Mouse (Mus musculus) cerebellum, postnatal 36 days (tissue): ENCODE measurements around the gene Tsr2.

Experiments used
- DNase-seq, 2 experiments: peaks; one replicate each; pipeline ENCODE4 v3.0.0; 2021 to 2022; ENCODE audit warnings: mixed read lengths in 2 of 2

Gene Tsr2

DNA sequence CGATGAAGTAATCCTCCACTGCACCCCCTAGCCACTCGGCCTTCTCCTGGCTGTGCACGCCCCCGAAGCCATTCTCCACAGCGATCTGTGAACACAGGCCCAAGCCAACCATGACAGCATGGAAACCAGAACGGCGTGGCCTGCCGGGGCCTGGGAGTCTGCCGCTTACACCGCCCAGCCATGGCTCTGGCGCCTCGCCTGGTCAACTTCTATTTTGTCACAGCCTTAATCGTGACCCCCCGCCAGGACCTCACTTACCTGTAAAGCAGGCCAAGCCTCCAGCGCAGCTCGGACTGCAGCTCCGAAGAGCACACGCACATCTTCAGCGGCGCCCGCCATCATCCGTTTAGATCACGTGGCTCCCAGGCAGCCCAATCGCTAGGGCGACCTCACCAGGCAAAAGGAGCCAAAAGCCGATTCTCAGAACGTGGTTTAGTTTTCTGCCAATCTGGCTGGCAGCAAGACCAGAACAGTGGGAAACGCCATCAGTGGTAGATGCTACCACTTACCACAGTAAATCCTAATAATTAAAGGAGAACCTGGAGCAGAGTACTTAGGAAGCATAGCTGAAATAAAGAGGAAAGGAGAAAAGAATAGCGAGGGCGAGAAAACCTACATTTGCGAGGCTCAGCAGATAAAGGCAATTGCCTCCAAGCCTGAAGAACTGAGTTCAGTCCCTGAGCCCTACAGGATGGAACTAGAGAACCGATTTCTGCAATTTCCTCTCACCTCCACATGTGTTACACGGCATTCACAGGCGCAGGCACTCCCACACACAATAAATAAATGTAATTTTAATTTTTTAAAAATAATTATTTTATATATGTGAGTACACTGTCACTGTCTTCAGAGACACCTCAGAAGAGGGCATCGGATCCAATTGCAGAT, at the start of gene Tsr2:
Gene Tsr2 (minus strand): TSS at position 373 of the 888 bp plus-strand sequence.
- DNase-seq: peak; percentile 75 to 77

- peak in 1 of 2 experiments; percentile 2 for DNase-seq
Measured at GRCm38 (mm10) chrX:151132785-151133184, 36.4 kb upstream of the Tsr2 start.

- no peak for DNase-seq
Measured at GRCm38 (mm10) chrX:151130493-151130892, 34.1 kb upstream of the Tsr2 start.

DNA sequence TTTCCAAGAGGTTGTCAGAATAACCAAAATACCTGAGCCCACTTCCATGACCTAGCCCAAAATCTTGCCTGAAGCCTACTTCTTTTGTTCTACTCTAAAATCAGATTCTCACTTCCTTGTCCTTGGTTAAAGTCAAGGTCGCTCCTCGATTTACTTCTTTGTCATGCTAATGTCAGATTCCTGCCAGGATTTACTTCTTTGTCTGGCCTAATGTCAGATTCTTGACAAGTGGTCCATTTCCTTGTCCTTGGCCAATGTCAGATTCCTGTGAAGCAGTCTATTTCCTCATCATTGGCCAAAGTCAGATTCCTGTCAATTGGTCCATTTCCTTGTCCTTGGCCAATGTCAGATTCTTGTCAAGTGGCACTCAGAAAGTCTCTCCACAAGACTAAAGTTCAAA, 27.6 kb upstream of the Tsr2 start:
- no peak for DNase-seq

- DNase-seq: no peak
Measured at GRCm38 (mm10) chrX:151117432-151117831, 21.1 kb upstream of the Tsr2 start.

GRCm38 (mm10) chrX:151116795-151117194, 20.5 kb upstream of the Tsr2 start:
- peak; percentile 41 to 43 for DNase-seq

DNA sequence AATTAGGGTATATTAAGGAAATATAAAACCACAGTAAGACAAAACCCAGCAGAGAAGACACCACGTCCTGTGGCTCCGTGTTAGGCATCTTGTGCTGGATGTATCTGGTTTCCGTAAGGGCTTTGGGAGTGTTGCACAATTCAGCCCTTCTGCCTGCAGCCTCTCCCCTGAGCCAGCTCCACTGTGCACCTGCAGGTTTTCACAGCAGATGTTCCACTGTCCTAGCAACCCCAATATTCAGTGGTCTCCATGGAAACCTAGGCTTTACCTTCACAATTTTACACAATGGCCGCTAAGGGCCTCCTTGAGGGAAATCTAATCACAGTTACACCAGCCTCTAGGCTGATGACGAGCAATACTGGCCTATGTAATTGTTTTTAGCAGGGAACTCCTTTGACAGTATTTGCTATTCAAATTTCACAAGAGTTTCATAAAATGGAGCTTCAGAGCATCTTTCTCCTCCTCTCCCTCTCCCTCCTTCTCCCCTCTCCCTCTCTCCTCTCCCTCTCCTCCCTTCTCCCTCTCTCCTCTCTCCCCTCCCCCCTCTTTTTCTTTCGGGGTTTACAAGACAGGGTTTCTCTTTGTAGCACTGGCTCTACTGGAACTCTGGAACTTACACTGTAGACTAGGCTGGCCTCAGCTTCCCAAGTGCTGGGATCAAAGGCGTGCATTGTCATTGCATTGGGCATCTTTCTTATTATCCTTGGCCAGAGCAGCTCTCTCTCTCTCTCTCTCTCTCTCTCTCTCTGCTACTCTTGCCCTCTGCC, 11.1 kb upstream of the Tsr2 start:
- DNase-seq: no peak

DNA sequence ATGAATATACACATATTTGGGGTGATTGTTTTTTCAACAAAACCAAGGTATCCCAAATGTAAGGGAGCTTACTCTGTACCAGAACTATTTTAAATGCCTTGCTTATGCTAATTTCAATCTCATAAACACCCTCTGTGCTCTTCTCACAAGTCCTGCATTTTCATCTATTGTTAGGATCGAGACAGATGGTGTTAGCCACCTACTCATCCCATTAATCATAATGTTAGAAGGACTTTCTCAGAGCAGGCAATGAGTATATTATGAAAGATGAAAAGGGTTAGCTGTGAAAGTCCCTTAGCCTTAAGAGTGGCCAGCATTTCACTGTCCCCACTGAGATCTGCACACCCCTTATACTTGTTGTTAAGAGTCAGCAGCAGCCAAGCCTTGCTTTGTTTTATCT, 8.9 kb downstream of the Tsr2 start:
- no peak for DNase-seq

- no peak for DNase-seq
Measured at GRCm38 (mm10) chrX:151085599-151085998, 10.7 kb downstream of the Tsr2 start.

- peak; percentile 15 to 29 for DNase-seq
Measured at GRCm38 (mm10) chrX:151076941-151077485, 19.3 kb downstream of the Tsr2 start.

DNA sequence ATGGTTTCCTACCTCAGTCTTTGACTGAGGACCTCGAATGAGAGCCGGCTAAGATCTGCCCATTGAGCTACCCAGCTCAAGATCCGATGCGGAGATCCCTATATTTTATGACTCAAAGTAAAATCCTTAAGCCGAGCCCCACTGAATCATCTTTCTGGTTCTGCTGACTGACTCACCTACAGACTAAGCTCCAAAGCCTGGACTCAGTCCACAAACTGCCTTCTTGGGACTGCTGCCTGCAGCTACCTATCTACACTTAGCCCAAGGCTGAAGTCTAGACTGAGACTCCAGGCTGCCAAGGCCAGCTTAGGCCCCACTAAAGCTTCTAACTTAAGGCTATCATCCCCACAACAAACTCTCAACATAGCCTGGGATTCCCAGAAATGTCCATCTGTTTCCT, 20.3 kb downstream of the Tsr2 start:
- no peak for DNase-seq

DNA sequence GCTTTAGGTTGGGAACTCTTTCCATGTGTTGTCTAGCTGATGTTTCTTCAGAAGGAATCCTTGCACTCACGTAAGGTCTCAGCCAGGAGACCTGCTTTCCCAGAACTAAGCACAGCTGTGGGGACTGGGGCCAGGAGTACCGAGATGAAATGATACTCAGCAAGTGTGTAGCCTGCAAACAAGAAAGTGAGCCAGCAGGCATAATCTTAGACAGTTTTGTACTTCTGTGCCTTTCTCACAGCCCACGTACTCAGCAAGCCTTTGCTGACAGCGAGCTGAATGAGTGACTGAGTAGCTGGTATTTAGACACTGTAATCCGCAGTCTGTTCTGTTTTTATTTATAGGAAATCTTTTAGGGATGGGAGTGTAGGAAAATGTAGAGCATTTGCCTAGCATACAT, 28.5 kb downstream of the Tsr2 start:
- no peak for DNase-seq

- peak in 1 of 2 experiments; percentile 23 for DNase-seq
Measured at GRCm38 (mm10) chrX:151066071-151066666, 30.2 kb downstream of the Tsr2 start.

DNA sequence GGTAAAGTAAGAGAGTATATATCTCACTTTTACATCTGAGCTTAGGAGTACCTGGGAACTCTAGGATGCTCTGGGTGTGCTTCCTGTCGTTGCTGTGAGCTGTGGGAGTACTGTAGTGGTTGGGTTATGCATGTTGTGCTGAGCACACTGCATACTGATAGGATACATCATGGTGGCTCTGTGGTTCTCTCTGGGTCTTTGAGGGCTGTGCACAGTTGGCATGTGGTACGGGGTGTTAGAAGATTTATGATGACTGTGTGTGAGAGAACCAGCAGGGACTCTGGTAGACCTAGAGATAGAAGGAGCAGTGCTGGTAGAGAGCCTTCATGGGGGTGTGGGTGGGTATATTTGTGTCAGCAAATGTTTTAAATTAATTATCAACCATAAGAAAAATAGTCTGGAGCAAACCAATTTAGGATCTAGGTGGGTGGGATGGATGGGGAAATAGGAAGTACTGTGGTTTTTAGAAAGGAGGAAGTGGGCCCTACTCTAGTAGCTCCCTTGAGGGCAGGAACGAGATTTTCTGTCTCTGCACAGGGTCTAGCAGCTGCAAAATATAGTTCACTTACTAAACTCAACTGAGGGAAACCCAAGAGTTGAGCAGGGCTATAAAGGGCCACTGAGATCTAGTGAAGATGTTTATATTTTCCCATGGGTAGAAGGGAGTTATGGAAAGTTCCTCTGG, 34.6 kb downstream of the Tsr2 start:
- no peak for DNase-seq

DNA sequence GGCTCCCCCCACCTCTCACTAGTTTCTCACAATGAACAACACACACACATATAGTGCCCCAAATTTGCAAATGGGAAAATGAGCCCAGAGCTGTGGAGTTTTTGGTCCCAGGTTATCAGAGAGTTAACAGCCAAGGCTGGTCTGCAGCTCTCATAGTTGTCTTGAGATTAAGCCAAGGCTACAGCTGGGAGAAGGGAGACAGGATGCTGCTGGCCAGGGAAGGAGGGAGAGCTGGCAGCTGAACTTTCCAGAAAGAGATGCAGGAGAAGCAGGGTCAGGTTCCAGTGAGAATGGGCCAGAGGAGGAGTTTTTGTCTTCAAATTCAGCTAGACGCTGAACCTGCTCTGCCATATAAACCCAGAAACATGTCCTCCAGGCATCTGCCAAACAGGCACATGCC, 37.0 kb downstream of the Tsr2 start:
- no peak for DNase-seq

DNA sequence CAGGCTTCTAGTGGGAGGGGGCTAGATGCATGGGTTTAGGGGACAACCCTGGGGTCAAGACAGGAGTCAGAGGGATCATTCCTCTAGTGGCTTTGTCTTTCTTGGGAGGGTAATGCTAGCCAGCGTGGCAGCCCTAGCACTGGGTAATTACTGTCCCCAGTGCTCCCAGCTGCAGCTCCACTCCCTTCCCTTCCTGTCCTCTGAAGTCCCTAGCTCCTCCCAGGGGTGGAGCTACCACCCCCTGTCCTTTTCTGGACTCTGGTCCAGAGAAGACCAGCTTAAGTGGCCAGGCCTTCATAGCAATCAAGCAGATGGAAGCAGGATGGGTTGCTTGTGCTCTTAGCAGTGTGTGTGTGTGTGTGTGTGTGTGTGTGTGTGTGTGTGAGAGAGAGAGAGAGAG, 40.8 kb downstream of the Tsr2 start:
- no peak for DNase-seq

DNA sequence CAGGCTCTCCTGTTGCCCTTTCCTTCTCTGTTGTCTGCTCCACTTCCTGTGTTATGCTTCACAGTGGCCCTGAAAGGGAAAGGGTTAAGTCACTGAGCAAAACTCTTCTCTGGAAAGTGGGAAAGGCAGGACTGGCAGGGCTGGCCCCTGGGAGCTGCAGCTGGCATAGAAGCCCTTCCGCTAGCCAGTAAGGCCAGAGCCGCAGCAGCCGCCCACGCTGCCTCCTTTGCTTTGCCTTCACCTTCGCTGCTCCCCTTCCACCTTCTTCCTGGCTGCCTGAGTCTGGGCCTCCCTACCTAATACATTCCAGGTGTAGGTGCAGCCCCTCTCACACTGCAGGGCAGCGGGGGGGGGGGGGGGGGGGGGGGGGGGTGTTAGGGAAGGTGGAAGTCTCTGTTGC, 41.9 kb downstream of the Tsr2 start:
- DNase-seq: no peak

GRCm38 (mm10) chrX:151050337-151050736, 46.0 kb downstream of the Tsr2 start:
- no peak for DNase-seq

GRCm38 (mm10) chrX:151049661-151050215, 46.6 kb downstream of the Tsr2 start:
- no peak for DNase-seq

GRCm38 (mm10) chrX:151047431-151048058, 48.8 kb downstream of the Tsr2 start:
- DNase-seq: peak; percentile 29 to 38

DNA sequence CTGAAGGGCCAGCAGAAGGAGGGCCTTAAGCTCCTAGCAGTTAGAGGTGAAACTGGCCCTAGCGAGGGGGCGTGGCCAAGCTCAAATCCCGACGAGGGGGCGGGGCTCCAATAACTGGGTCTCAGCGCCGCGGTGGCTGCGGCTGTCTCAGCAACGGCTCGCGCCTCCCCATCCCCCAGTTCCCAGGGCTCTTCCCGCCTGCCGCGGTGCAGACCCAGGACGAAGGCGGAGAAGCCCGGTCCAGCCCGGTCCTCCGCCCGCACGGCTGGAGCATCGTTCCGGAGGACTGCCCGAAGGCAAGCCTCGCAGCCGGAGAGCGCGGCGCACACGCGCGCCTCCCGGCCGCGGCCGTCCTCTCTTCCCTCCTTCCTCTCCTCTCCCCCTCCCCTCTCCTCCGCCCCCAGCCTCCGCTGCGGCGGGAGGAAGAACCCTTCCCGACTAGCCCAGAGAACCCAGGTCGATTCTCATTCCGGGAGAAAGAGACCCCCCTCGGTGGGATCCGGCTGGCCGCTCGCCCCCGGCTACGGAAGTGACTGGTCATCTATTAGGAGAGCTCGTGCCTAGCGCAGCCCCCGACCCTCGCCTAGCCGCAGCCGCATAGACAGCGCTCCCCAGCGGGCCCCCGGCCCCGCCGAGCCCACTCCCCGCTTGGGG, 49.4 kb downstream of the Tsr2 start:
- DNase-seq: peak; percentile 86 to 90
